Mouse (Mus musculus) myocyte (in vitro differentiated cells): ENCODE measurements around the gene Grin3b. TPM values are rescaled to one million over a fixed set of nuclear protein-coding genes. Genes with fewer than 3 reads are reported as not detected.

Source experiments
- H3K27me3 ChIP-seq: one replicate; pipeline ENCODE4 v1.6.1; 2011; ENCODE audit not compliant: control insufficient read depth, insufficient read depth, insufficient read length
- H3K36me3 ChIP-seq: one replicate; pipeline ENCODE4 v1.6.1; 2011; ENCODE audit not compliant: control insufficient read depth, insufficient read depth
- H3K4me2 ChIP-seq: one replicate; pipeline ENCODE4 v1.6.1; 2011; ENCODE audit warnings: low read depth, control low read depth
- H3K4me3 ChIP-seq: one replicate; pipeline ENCODE4 v1.5.1; 2011; ENCODE audit warnings: mild to moderate bottlenecking, control low read depth, moderate library complexity
- H3K79me2 ChIP-seq: one replicate; pipeline ENCODE4 v1.6.1; 2011; ENCODE audit not compliant: control insufficient read depth, insufficient read depth
- H3ac ChIP-seq: one replicate; pipeline ENCODE4 v1.6.1; 2011; ENCODE audit not compliant: control insufficient read depth, insufficient read length
- CEBPB ChIP-seq: IDR thresholded peaks from 2 replicates; pipeline ENCODE4 v1.6.1; 2011; ENCODE audit warnings: mild to moderate bottlenecking, moderate library complexity; ENCODE audit not compliant: poor library complexity, insufficient read depth, severe bottlenecking
- E2F4 ChIP-seq: IDR thresholded peaks from one replicate; pipeline ENCODE4 v1.6.1; 2011; ENCODE audit warnings: mild to moderate bottlenecking, control low read depth, moderate library complexity; ENCODE audit not compliant: insufficient read depth
- MAX ChIP-seq: IDR thresholded peaks from one replicate; pipeline ENCODE4 v1.6.1; 2011; ENCODE audit warnings: low read depth, mild to moderate bottlenecking, control low read depth
- MYOD1 ChIP-seq, 3 experiments: IDR thresholded peaks; one replicate each; pipeline ENCODE4 v1.6.1; 2011; ENCODE audit warnings: control low read depth in 2 of 3, low read depth in 2 of 3, mild to moderate bottlenecking in 2 of 3, moderate library complexity in 1 of 3; ENCODE audit not compliant: insufficient read length in 2 of 3, control insufficient read depth in 1 of 3
- MYOG ChIP-seq, 3 experiments: IDR thresholded peaks; one replicate each; pipeline ENCODE4 v1.6.1; 2011; ENCODE audit warnings: control low read depth in 2 of 3, low read depth in 2 of 3, mild to moderate bottlenecking in 2 of 3; ENCODE audit not compliant: insufficient read length in 2 of 3, control insufficient read depth in 1 of 3, insufficient read depth in 1 of 3
- POLR2A ChIP-seq: IDR thresholded peaks from one replicate; pipeline ENCODE4 v1.6.1; 2011; ENCODE audit warnings: low read depth, mild to moderate bottlenecking, control low read depth, moderate library complexity; ENCODE audit not compliant: insufficient read length
- POLR2AphosphoS2 ChIP-seq: IDR thresholded peaks from one replicate; pipeline ENCODE4 v1.6.1; 2011; ENCODE audit warnings: low read depth, control low read depth; ENCODE audit not compliant: insufficient read length
- REST ChIP-seq: IDR thresholded peaks from one replicate; pipeline ENCODE4 v1.6.1; 2011; ENCODE audit warnings: mild to moderate bottlenecking, control low read depth, moderate library complexity; ENCODE audit not compliant: insufficient read depth, insufficient read length
- SRF ChIP-seq: IDR thresholded peaks from one replicate; pipeline ENCODE4 v1.6.1; 2011; ENCODE audit warnings: low read depth; ENCODE audit not compliant: control insufficient read depth, insufficient read length
- TCF12 ChIP-seq: IDR thresholded peaks from one replicate; pipeline ENCODE4 v1.6.1; 2011; ENCODE audit warnings: mild to moderate bottlenecking, control low read depth; ENCODE audit not compliant: poor library complexity, insufficient read depth, severe bottlenecking
- TCF3 ChIP-seq: IDR thresholded peaks from one replicate; pipeline ENCODE4 v1.6.1; 2011; ENCODE audit warnings: low read depth, control low read depth; ENCODE audit not compliant: insufficient read length
- USF1 ChIP-seq: IDR thresholded peaks from one replicate; pipeline ENCODE4 v1.6.1; 2011; ENCODE audit warnings: low read depth, mild to moderate bottlenecking, control low read depth, moderate library complexity
- polyA plus RNA-seq: library from polyadenylated mRNA; unstranded; fragments of >200 nt; fragmentation: generic; extraction: Trizol; gene quantifications from one replicate; pipeline ENCODE4 v1.2.1, GENCODE M21; 2012; ENCODE audit warnings: missing spikeins

Gene Grin3b
- polyA plus RNA-seq, 1 experiment, result 0.73 TPM

DNA sequence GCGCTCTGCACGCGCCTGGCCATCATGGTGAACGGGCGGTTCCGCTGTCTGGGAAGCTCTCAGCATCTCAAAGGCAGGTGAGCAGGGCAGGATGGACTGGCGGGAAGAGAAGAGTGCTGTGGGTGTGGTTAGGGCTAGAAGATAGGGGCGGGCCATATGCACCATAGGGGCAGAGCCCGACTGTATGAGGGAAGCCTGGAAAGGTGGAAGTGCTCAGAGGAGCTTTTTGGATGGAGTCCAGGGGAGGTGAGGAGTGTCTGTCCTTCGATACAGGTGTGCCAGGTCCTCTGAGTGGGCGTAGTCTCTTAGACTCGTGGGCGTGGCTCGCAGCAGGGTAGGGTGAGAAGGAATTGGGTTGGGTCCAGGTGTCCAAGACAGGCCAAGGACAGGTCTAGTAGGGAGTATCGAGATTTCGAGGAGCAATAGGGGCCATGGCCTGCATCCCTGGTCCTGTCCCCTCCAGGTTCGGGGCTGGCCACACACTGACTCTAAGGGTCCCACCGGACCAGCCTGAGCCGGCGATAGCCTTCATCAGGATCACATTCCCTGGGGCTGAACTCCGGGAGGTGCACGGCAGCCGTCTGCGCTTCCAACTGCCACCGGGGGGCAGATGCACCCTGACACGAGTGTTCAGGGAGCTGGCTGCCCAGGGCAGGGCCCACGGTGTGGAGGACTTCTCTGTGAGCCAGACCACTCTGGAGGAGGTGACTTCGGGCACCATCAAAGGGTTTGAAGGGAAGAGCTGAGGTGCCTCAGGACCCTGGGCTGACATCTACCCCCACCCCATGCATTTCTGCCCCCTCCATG, 44.2 kb downstream of the Grin3b start:
- Histone ChIP-seq H3K4me3 (no peak overlapping the region), H3ac (no peak overlapping the region), H3K4me2 (no peak overlapping the region), H3K27me3 (no peaks in the 10 kb centered on the region), H3K79me2 (no peaks in the 10 kb centered on the region), H3K36me3 (peaks cover 17% of the 10 kb centered on the region)
- TF ChIP-seq MYOD1 (IDR thresholded peaks at IDR 0.05; ENCODE audit: control insufficient read depth in 1 of 3, insufficient read length in 2 of 3, low read depth in 2 of 3) (no peak), USF1 (no peak), CEBPB (no peak), E2F4 (no peak), POLR2AphosphoS2 (no peak), TCF12 (no peak), MYOG (IDR thresholded peaks at IDR 0.05; ENCODE audit: control insufficient read depth in 1 of 3, insufficient read depth in 1 of 3, insufficient read length in 2 of 3, low read depth in 2 of 3) (no peak), POLR2A (no peak), MAX (no peak)

DNA sequence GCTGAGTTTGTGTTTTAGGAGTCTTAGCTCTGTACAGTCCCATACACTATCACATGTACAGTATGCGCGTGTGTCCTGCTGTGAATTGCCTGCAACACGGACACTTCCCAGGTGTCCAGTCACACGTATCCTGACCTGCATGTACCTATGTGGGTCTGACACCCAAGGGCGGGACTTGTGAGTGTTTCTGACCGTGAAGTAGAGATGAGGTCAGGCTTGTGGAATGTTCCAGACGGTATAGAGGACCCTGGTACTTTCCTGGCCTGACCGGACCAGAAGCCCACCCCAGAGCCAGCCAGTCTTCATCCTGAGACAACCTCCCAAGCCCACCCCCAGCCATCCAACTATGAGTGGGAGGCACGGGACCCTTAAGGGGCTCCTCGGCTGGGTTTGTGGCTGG, 45.1 kb downstream of the Grin3b start:
- Histone ChIP-seq H3K36me3 (peaks cover 12% of the 10 kb centered on the region), H3K4me2 (no peak overlapping the region), H3K4me3 (no peak overlapping the region), H3K27me3 (no peaks in the 10 kb centered on the region), H3K79me2 (no peaks in the 10 kb centered on the region), H3ac (no peak overlapping the region)
- TF ChIP-seq MAX (no peak), E2F4 (no peak), TCF12 (no peak), MYOG (IDR thresholded peaks at IDR 0.05; ENCODE audit: control insufficient read depth in 1 of 3, insufficient read depth in 1 of 3, insufficient read length in 2 of 3, low read depth in 2 of 3) (no peak), TCF3 (no peak)

DNA sequence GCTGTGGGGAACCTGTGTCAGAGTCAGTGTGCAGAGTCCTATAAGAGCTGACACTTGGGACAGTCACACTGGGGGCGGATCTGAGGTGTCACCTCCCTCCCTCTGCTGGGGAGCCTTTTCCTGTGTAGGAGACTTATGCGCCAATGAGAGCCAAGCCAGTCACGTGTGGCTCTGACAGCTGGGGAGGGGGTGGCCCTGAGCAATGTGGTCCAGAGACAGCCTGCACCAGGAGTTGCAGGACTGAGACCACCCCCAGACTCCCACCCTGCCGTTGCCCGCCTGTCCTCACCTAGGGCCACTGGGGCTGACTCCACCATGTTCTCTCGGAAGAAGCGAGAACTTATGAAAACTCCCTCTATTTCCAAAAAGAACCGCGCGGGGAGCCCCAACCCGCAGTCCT, 46.0 kb downstream of the Grin3b start, which contains the start of gene Arhgap45:
Gene Arhgap45, plus strand, starts transcription at position 143 of the 400 bp plus-strand sequence.
- Histone ChIP-seq H3K4me2 (no peak within 1 kb of the TSS), H3K79me2 (no peaks in the 10 kb centered on the region), H3K27me3 (no peaks in the 10 kb centered on the region), H3K4me3 (no peak within 1 kb of the TSS), H3ac (no peak within 1 kb of the TSS), H3K36me3 (peaks cover 3% of the 10 kb centered on the region)
- TF ChIP-seq SRF (no peak), TCF3 (no peak), POLR2A (no peak), POLR2AphosphoS2 (no peak), USF1 (no peak), E2F4 (no peak), TCF12 (no peak), MAX (no peak), MYOD1 (IDR thresholded peaks at IDR 0.05; ENCODE audit: control insufficient read depth in 1 of 3, insufficient read length in 2 of 3, low read depth in 2 of 3) (no peak), REST (no peak), CEBPB (no peak), MYOG (IDR thresholded peaks at IDR 0.05; ENCODE audit: control insufficient read depth in 1 of 3, insufficient read depth in 1 of 3, insufficient read length in 2 of 3, low read depth in 2 of 3) (no peak)

- TF ChIP-seq MAX (no peak), TCF3 (no peak), SRF (no peak), E2F4 (no peak), REST (no peak), CEBPB (no peak), MYOD1 (IDR thresholded peaks at IDR 0.05; ENCODE audit: control insufficient read depth in 1 of 3, insufficient read length in 2 of 3, low read depth in 2 of 3) (no peak), POLR2A (no peak), USF1 (no peak), TCF12 (no peak), MYOG (IDR thresholded peaks at IDR 0.05; ENCODE audit: control insufficient read depth in 1 of 3, insufficient read depth in 1 of 3, insufficient read length in 2 of 3, low read depth in 2 of 3) (no peak), POLR2AphosphoS2 (no peak)
These were observed 46.4 kb downstream of the Grin3b start for GRCm38 (mm10) chr10:80016931-80017330.

DNA sequence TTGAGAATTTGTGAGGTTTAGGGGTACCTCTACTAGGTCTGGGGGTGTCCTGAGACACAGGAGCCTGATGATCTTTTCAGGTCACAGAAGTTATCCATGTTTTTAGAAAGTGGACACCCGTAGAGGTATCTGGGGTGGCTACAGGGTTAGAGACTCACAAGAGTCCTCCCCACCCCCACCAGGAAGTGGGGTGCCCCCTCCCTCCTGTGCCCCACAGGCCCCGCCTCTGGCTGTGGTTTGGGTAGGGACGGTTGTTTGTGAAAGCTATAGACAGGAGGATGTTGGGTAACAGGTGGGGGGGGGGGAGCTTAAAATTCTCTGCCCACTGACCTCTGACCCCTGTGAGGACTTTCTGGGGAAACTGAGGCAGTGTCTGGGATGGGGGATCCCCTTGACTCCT, 46.8 kb downstream of the Grin3b start:
- Histone ChIP-seq H3ac (no peak overlapping the region), H3K27me3 (no peaks in the 10 kb centered on the region)
- TF ChIP-seq MYOG (IDR thresholded peaks at IDR 0.05; ENCODE audit: control insufficient read depth in 1 of 3, insufficient read depth in 1 of 3, insufficient read length in 2 of 3, low read depth in 2 of 3) (no peak), MAX (no peak), POLR2A (no peak), TCF12 (no peak), POLR2AphosphoS2 (no peak), REST (no peak), USF1 (no peak), CEBPB (no peak), MYOD1 (IDR thresholded peaks at IDR 0.05; ENCODE audit: control insufficient read depth in 1 of 3, insufficient read length in 2 of 3, low read depth in 2 of 3) (no peak), TCF3 (no peak), E2F4 (no peak)

More at GRCm38 (mm10) chr10:80016931-80017330, 46.4 kb downstream of the Grin3b start:
- H3K36me3 ChIP-seq, result peaks cover 2% of the 10 kb centered on the region
- no peaks in the 10 kb centered on the region for H3K79me2 ChIP-seq
- no peaks in the 10 kb centered on the region for H3K27me3 ChIP-seq
- H3ac ChIP-seq, result no peak overlapping the region
- H3K4me3 ChIP-seq, result no peak overlapping the region
- no peak overlapping the region for H3K4me2 ChIP-seq

More for the DNA sequence above, 46.8 kb downstream of the Grin3b start:
- no peak overlapping the region for H3K4me2 ChIP-seq
- no peaks in the 10 kb centered on the region for H3K79me2 ChIP-seq
- H3K36me3 ChIP-seq, result no peaks in the 10 kb centered on the region
- H3K4me3 ChIP-seq, result no peak overlapping the region
